Mouse (Mus musculus) urinary bladder, postnatal 14 days (tissue): Measurements from ENCODE around the gene A2ml1.
"Not testable (repeated sequence)": the region's sequence is repeated elsewhere in the genome, so short reads cannot be mapped to it uniquely, and the experiment has no call there.

Experiments
- DNase-seq: peaks from one replicate; pipeline ENCODE4 v3.0.0; 2021; ENCODE audit warnings: low spot score

A2ml1 gene

GRCm38 (mm10) chr6:128581508-128581907 is at the start of gene A2ml1:
TSS of gene A2ml1 (minus strand) at chr6:128581608.
- no peak for DNase-seq

GRCm38 (mm10) chr6:128629771-128630739 is 48.6 kb upstream of the A2ml1 start:
- DNase-seq = peak; percentile 35

DNA sequence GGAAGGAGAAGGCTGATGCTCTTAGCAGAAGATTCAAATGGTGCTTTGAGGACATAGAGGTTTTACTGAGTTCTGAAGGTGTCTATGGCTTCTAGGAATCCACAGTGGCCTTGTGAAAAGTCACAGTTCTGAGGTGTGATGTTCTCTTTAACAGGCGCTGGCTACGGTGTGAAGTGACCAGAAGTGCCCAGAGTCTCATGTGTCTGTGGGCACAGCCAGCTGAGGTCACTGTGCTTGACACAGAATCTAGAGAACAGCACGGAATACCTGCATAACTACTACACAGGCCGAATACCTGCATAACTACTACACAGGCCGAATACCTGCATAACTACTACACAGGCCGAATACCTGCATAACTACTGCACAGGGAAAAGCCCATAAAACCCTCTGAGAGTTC is 43.8 kb upstream of the A2ml1 start:
- DNase-seq = not testable (repeated sequence)

- no peak for DNase-seq
Measured at GRCm38 (mm10) chr6:128624425-128624824, 43.0 kb upstream of the A2ml1 start.

DNA sequence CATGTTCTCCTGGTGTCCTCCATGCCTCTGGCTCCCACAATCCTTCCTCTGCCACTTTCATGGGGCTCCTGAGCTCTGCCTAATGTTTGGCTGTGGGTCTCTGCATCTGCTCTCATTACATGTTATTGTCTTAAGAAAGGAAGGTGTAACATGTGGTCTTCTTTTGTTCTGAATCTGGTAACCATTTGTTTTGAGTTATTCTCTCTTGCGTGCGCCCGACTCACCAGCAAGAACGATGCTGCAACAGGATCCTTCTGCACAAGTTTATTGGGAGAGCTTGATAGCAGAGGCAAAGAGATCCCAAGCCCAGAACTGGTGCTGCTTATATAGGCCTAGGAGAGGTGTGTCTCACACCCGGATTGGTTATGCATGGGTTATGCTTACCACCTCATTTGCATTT is 42.0 kb upstream of the A2ml1 start, which contains the start of gene Klrb1a:
Gene Klrb1a (minus strand): TSS at position 101 of the 400 bp plus-strand sequence.
- not testable (repeated sequence) for DNase-seq

DNA sequence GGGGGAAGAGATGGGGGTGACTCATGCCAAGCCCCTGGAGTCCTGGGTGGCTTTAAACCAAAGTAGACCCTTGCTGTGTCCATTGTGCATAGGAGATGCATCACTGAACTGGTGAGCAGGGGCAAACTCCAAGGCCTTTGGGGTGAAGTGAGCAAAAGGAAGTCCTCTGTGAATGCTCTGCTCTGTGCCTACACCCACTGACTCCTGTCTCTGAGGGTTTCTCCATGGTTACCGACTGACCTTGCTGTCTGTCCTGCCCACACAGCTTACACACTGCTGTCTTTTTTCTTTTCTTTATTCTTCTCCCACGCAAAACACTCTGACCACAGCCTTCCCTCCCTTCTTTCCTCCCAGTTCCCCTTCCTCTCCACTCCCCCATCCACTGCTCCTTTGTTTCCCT is 41.3 kb upstream of the A2ml1 start:
- DNase-seq = no peak

DNA sequence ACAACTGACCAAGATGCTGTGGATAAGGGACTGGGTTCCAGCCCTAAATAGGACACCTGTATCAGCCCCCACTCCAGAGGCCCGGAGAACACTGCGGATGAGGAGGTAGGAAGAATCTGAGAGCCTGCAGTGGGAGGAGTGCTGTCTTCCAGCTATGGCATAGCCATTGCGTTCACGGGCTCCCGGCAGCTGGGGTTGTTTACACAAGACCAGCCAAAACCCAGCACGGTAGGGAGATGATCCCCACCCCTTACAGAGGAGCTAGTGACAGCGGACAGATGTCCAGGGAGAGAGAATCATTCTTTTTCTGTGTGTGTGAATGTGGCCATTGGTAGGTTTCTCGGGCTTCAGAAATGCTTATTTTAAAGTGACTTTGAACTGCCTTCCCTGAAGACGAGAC is 24.9 kb upstream of the A2ml1 start:
- DNase-seq = no peak

GRCm38 (mm10) chr6:128604512-128604911 is 23.1 kb upstream of the A2ml1 start:
- no peak for DNase-seq

- DNase-seq = no peak
Measured at GRCm38 (mm10) chr6:128602463-128603201, 21.2 kb upstream of the A2ml1 start.

DNA sequence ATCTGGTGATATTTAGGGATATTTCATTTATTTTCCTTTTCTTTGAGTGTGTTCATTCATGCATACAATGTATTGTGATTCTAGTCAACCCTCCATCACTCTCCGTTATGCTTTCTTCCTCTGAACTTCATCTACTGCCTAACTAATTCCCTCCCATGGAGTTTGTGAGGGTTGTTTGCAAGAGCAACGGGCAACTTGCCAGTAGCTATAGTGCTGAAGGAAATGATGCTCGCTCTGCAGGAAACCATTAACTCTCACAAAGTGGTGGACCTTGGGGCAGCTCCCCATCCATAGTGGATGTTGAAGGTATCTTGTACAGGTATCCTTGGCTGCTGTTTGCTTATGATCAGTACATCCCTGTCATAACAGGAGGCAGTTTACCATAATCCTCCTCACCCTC is 20.6 kb upstream of the A2ml1 start:
- no peak for DNase-seq

DNA sequence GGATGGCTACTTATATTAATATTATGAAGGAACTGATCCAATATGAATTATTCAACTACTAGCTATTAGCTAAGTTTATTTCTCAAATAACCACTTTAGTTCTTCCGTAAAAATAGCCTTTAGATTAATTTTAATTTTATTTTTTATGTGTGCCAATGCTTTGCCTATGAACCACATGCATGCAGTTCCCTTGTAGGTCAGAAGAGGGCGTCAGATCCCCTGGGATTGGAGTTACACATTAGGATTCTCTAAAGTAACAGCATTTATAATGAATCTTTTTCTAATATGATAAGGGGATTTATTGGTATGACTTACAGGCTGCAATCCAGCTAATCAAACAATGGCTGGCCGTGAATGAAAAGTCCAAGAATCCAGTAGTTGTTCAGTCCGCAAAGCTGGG is 18.1 kb upstream of the A2ml1 start:
- no peak for DNase-seq

DNA sequence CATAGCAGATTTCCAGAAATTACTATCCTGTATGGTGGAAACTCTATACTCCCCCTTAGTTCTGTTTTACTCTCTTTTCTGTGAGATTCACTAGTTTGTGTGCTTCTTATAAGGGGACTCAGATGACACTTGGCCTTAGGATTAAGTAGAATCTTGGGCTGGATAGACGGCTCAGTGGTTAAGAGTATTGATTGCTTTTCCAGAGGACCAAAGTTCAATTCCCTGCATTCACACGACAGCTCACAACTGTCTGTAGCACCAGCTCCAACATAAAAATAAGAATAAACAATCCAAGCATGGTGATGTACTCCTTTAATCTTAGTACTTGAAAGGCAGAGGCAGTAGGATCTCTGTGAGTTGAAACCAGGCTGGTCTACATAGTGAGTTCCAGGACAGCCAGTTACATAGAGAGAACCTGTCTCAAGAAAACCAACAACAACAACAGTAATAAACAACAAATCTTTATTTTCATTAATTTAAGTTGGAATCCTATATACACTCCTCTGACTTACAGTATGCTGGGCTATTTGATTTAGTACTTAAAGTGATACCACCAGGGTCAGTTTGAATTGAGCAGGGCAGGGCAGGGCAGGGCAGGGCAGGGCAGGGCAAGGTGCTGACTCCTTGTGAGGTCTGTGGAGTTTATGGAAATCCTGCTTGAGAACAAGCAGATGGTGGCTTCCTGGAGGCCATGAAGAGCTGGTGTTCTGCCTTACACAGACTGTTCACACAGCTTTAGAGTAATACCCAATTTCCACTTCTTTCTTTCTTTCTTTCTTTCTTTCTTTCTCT is 17.0 kb upstream of the A2ml1 start:
- DNase-seq = no peak

GRCm38 (mm10) chr6:128597121-128597522 is 15.7 kb upstream of the A2ml1 start:
- DNase-seq = peak; percentile 76

GRCm38 (mm10) chr6:128594651-128595050 is 13.2 kb upstream of the A2ml1 start:
- DNase-seq = peak; percentile 47

DNA sequence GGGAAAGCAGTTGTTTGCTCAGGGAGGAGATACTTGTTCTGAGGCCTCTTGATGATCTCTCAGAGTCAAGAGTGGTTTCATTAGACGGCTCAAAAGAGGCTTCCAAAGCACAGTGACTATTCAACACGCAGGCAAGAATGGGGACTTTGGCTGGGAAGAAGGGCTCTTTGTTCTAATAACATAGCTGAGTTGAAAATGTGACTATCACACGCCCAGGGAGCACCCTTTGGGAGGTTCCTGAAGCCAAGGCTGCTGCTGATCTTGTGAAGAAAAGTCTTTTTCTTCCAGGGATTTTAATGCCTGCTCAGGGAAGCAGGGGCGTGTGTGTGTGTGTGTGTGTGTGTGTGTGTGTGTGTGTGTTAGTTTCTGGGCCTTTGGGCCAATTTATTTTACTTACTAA is 8.0 kb upstream of the A2ml1 start:
- no peak for DNase-seq

DNA sequence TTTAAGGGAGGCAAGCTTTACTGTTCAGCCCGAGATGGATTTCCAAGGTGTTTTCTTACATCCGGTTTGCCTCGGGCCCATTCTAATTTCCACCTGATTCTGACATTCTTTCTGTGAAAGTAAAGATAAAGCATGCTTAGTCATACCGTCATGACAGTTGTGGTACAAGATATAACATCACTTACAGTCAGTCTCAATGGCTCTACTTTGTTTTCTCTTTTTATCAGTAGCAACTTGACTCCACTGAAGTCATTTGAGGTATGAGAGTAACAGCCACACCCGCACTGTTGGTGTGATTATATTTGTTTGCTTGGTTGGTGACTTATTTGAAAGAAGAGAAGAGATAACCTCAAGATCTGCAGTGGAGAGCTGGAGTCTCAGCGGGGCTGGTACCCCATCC is 6.2 kb upstream of the A2ml1 start:
- no peak for DNase-seq

DNA sequence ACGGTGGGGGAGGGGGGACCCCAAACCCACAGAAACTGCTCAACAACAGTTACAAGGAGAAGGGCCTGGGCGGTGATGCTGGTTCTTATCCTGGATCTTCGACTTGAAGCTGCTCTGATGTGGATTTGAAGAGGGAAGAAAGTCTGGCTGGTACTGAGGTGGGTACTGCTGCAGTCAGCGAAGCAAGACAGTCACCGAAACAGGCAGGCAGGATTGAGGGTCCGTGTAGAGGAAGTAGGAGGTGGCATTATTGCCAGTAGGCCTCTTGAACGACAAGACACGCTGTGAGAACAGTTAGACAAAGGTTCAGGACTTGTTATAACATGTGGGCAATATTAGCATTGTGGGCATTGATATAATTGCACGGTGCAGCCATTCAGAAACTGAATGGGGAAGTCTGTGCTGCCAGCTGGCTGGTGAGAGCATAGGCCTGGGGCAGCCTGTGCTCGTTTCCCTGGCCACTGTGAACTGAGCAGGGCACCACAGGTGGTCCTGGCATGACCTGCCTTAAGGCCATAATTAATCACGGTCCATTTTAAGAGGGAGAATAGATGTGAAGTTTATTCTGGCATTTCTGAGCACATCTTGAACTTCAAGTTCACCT is 4.3 kb upstream of the A2ml1 start:
- DNase-seq = no peak

DNA sequence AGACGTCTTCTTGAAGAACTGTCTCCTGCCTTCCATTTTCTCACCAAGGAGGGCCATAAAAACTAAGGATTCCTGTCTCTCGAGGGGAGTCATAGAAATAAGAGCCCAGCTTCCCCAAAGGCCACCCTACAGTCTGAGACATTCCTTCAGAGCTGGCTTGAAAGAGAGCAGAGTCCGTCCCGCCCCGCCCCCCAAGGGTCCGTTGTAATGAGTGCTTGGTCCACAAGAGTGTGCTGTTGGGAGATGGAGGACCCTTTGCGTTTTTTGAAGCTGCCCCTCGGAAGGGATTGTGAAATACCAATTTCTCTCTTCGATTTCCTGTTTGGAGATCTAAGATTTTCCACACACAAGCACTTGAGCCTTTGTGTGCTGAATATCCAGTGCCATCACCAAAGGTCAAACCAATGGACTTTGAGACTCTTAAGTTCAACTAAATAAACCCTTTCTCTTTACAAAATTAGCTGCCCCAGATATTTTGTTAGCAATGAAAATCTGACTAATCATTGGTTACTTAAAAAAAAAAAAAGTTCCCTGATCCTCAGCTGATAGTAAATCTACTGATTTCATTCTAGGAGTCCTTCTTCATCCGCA is 2.8 kb upstream of the A2ml1 start:
- DNase-seq = no peak

GRCm38 (mm10) chr6:128577301-128577700 is 4.1 kb downstream of the A2ml1 start:
- no peak for DNase-seq

GRCm38 (mm10) chr6:128566589-128566988 is 14.8 kb downstream of the A2ml1 start:
- DNase-seq = no peak

DNA sequence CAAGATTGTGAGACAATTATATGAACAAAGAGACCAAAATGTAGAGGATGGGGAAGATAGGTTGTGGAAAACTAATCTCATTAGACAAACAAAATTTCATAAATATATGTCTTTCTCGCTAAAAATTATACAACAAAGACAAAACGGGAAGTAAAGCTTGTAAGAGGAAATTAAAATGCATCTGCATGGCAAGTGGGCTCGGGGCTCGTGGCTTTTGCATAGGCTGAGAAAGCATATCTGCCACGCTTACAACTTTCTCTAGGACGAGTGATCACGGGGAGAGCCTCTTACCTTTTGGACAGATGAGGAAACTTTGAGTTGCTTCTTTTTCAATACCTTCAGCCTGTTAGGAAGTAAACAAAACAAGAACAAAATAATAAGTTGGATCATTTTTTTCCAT is 27.4 kb downstream of the A2ml1 start:
- DNase-seq = no peak
